Mouse (Mus musculus) CH12.LX (cell line): ENCODE measurements around the gene 2210017I01Rik. TPM values are rescaled to one million over a fixed set of nuclear protein-coding genes. Genes with fewer than 3 reads are reported as not detected.

ENCODE experiments used
- DNase-seq: peaks from one replicate; pipeline ENCODE4 v3.0.0-alpha.2; 2013; ENCODE audit errors: extremely low read depth
- H3K27ac ChIP-seq: 2 replicates; pipeline ENCODE4 v1.5.1; 2012; ENCODE audit warnings: low read depth, mild to moderate bottlenecking, control low read depth, moderate library complexity; ENCODE audit not compliant: insufficient read depth
- H3K27me3 ChIP-seq: replicated peaks from 2 replicates; pipeline ENCODE3; 2012; ENCODE audit warnings: inconsistent platforms
- H3K36me3 ChIP-seq, 2 experiments: replicated peaks in 1 of 2; 2 replicates each; pipeline versions ENCODE3 to v1.6.1; 2012; ENCODE audit warnings: inconsistent platforms in 1 of 2, low read length in 1 of 2, mild to moderate bottlenecking in 1 of 2, mixed read lengths in 1 of 2, moderate library complexity in 1 of 2; ENCODE audit not compliant: control insufficient read depth in 1 of 2, insufficient read depth in 1 of 2
- H3K4me1 ChIP-seq, 2 experiments: 2 replicates each; pipeline ENCODE4 v1.6.1; 2012; ENCODE audit warnings: inconsistent platforms in 1 of 2, moderate library complexity in 1 of 2; ENCODE audit not compliant: insufficient read depth in 2 of 2, control insufficient read depth in 1 of 2
- H3K4me2 ChIP-seq: 2 replicates; pipeline ENCODE4 v1.6.1; 2012; ENCODE audit warnings: low read depth, mild to moderate bottlenecking, control low read depth; ENCODE audit not compliant: poor library complexity, insufficient read depth, severe bottlenecking
- H3K4me3 ChIP-seq, 3 experiments: fragments of 150-350 bp in 1 of 3; sonication (generic) in 1 of 3; replicated peaks in 1 of 3; 2 replicates each; pipeline versions ENCODE3 to v1.5.1; 2011 to 2012; ENCODE audit warnings: low read depth in 2 of 3, low read length in 2 of 3, mild to moderate bottlenecking in 2 of 3, moderate library complexity in 2 of 3, control low read depth in 1 of 3, improper control_type of control experiment in 1 of 3, inconsistent platforms in 1 of 3, mixed read lengths in 1 of 3; ENCODE audit not compliant: poor library complexity in 1 of 3
- H3K79me2 ChIP-seq: replicated peaks from 2 replicates; pipeline ENCODE4 v1.6.1; 2012; ENCODE audit warnings: mild to moderate bottlenecking, moderate library complexity; ENCODE audit not compliant: control insufficient read depth, poor library complexity, insufficient read depth, severe bottlenecking; ENCODE audit errors: extremely low read depth
- H3K9ac ChIP-seq: 2 replicates; pipeline ENCODE4 v1.6.1; 2012; ENCODE audit warnings: low read depth, mild to moderate bottlenecking, control low read depth, moderate library complexity; ENCODE audit not compliant: insufficient read depth
- H3K9me3 ChIP-seq: replicated peaks from 2 replicates; pipeline ENCODE3; 2012; ENCODE audit warnings: low read length, inconsistent platforms, mixed read lengths
- CHD2 ChIP-seq: IDR thresholded peaks from 2 replicates; pipeline ENCODE4 v1.6.1; 2011; ENCODE audit warnings: low read length, improper control_type of control experiment
- CTCF ChIP-seq, 2 experiments: IDR thresholded peaks in 1 of 2; conservative IDR thresholded peaks in 1 of 2; 2 replicates each; pipeline ENCODE4 v1.5.1; 2011 to 2012; ENCODE audit warnings: low read depth in 2 of 2, low read length in 2 of 2, improper control_type of control experiment in 1 of 2, inconsistent platforms in 1 of 2, mild to moderate bottlenecking in 1 of 2, moderate library complexity in 1 of 2
- E2F4 ChIP-seq: IDR thresholded peaks from 2 replicates; pipeline ENCODE4 v1.6.1; 2011; ENCODE audit warnings: low read depth, low read length, improper control_type of control experiment; ENCODE audit not compliant: insufficient replicate concordance
- ELF1 ChIP-seq: IDR thresholded peaks from 2 replicates; pipeline ENCODE4 v1.6.1; 2014; ENCODE audit warnings: low read depth, mild to moderate bottlenecking, inconsistent platforms, low read length, improper control_type of control experiment
- EP300 ChIP-seq: IDR thresholded peaks from 2 replicates; pipeline ENCODE4 v1.6.1; 2011; ENCODE audit warnings: low read length, improper control_type of control experiment
- ETS1 ChIP-seq: conservative IDR thresholded peaks from 2 replicates; pipeline ENCODE4 v1.6.1; 2012; ENCODE audit warnings: low read depth, mild to moderate bottlenecking, inconsistent platforms, low read length, improper control_type of control experiment, moderate library complexity
- GABPA ChIP-seq: IDR thresholded peaks from 2 replicates; pipeline ENCODE4 v1.6.1; 2012; ENCODE audit warnings: low read depth, low read length, improper control_type of control experiment, inconsistent platforms; ENCODE audit not compliant: insufficient replicate concordance
- HCFC1 ChIP-seq: IDR thresholded peaks from 2 replicates; pipeline ENCODE4 v1.6.1; 2012; ENCODE audit warnings: low read depth, mild to moderate bottlenecking, inconsistent platforms, low read length, improper control_type of control experiment
- JUN ChIP-seq: IDR thresholded peaks from 2 replicates; pipeline ENCODE4 v1.6.1; 2011; ENCODE audit warnings: low read depth, mild to moderate bottlenecking, low read length, improper control_type of control experiment, moderate library complexity; ENCODE audit not compliant: insufficient read depth
- JUND ChIP-seq: conservative IDR thresholded peaks from 2 replicates; pipeline ENCODE4 v1.6.1; 2011; ENCODE audit warnings: low read depth, low read length, improper control_type of control experiment
- KAT2A ChIP-seq: IDR thresholded peaks from 2 replicates; pipeline ENCODE4 v1.6.1; 2012; ENCODE audit warnings: low read length, improper control_type of control experiment, inconsistent platforms; ENCODE audit not compliant: insufficient replicate concordance
- MAX ChIP-seq: IDR thresholded peaks from 2 replicates; pipeline ENCODE4 v1.6.1; 2011; ENCODE audit warnings: low read length, improper control_type of control experiment
- MEF2A ChIP-seq: IDR thresholded peaks from 2 replicates; pipeline ENCODE4 v1.6.1; 2014; ENCODE audit warnings: low read depth, mild to moderate bottlenecking, inconsistent platforms, low read length, improper control_type of control experiment, borderline replicate concordance
- MXI1 ChIP-seq: IDR thresholded peaks from 2 replicates; pipeline ENCODE4 v1.6.1; 2011; ENCODE audit warnings: mild to moderate bottlenecking, low read depth, low read length, improper control_type of control experiment
- NELFE ChIP-seq: IDR thresholded peaks from 2 replicates; pipeline ENCODE4 v1.6.1; 2011; ENCODE audit warnings: low read depth, low read length, improper control_type of control experiment
- NRF1 ChIP-seq: IDR thresholded peaks from 2 replicates; pipeline ENCODE4 v1.6.1; 2014; ENCODE audit warnings: low read depth, mild to moderate bottlenecking, inconsistent platforms, low read length, improper control_type of control experiment, moderate library complexity
- POLR2A ChIP-seq: IDR thresholded peaks from 2 replicates; pipeline ENCODE4 v1.6.1; 2011; ENCODE audit warnings: low read depth, mild to moderate bottlenecking, improper control_type of control experiment, low read length
- POLR2AphosphoS2 ChIP-seq: IDR thresholded peaks from 2 replicates; pipeline ENCODE4 v1.6.1; 2011; ENCODE audit warnings: low read depth, low read length, improper control_type of control experiment
- RCOR1 ChIP-seq: conservative IDR thresholded peaks from 2 replicates; pipeline ENCODE4 v1.6.1; 2012; ENCODE audit warnings: low read depth, mild to moderate bottlenecking, inconsistent platforms, low read length, improper control_type of control experiment
- SIN3A ChIP-seq: IDR thresholded peaks from 2 replicates; pipeline ENCODE4 v1.6.1; 2012; ENCODE audit warnings: low read length, improper control_type of control experiment, inconsistent platforms
- TBP ChIP-seq: conservative IDR thresholded peaks from 2 replicates; pipeline ENCODE4 v1.6.1; 2011; ENCODE audit warnings: low read depth, low read length, improper control_type of control experiment
- TCF12 ChIP-seq: IDR thresholded peaks from 2 replicates; pipeline ENCODE4 v1.6.1; 2014; ENCODE audit warnings: low read depth, mild to moderate bottlenecking, inconsistent platforms, low read length, improper control_type of control experiment
- ZC3H11A ChIP-seq: IDR thresholded peaks from 2 replicates; pipeline ENCODE4 v1.6.1; 2012; ENCODE audit warnings: low read depth, mild to moderate bottlenecking, inconsistent platforms, low read length, improper control_type of control experiment
- ZKSCAN1 ChIP-seq: IDR thresholded peaks from 2 replicates; pipeline ENCODE4 v1.6.1; 2012; ENCODE audit warnings: low read depth, inconsistent platforms, low read length, improper control_type of control experiment, borderline replicate concordance
- ZMIZ1 ChIP-seq: IDR thresholded peaks from 2 replicates; pipeline ENCODE4 v1.6.1; 2012; ENCODE audit warnings: low read depth, mild to moderate bottlenecking, inconsistent platforms, low read length, improper control_type of control experiment
- ZNF384 ChIP-seq: IDR thresholded peaks from 2 replicates; pipeline ENCODE4 v1.6.1; 2012; ENCODE audit warnings: low read depth, low read length, improper control_type of control experiment, inconsistent platforms
- dilution Hi-C: fragments of 300-500 bp; cut with MboI; formaldehyde crosslinking; loops from 2 replicates; pipeline ENCODE4 v1.14.3; 2020; ENCODE audit warnings: low sequenced_read_pairs; ENCODE audit not compliant: extremely low pct_unique_long_range_greater_than_20kb, extremely low pct_ligation_motif_present
- in situ Hi-C: fragments of 300-500 bp; cut with MboI; formaldehyde crosslinking; loops from 3 replicates; pipeline ENCODE4 v1.14.3; 2019; ENCODE audit warnings: low sequenced_read_pairs, low pct_ligation_motif_present, low pct_unique_long_range_greater_than_20kb, mixed read lengths
- polyA plus RNA-seq: library from polyadenylated mRNA; unstranded; fragments of >175 nt; gene quantifications from 2 replicates; pipeline ENCODE4 v1.2.1, GENCODE M21; 2012; ENCODE audit warnings: low read depth; ENCODE audit not compliant: insufficient read length
- total RNA-seq, 2 experiments: library from RNA; depleted of rRNA; stranded (reverse); fragments of 300-350 nt in 1 of 2; fragments of >200 nt in 1 of 2; gene quantifications; 2 replicates each; pipeline ENCODE4 v1.2.3; 2012 to 2014

2210017I01Rik gene
- total and polyA plus RNA-seq, 3 experiments: not detected

GRCm38 (mm10) chr3:92578652-92579413, 28.5 kb downstream of the 2210017I01Rik start:
- in situ Hi-C loops (no loop called here), dilution Hi-C loops (no loop called here)
- DNase-seq: no peak
- Histone ChIP-seq H3K4me1 (peaks cover 0 to 4% of the 10 kb centered on the region in 2 experiments; a peak in 1 of 4 replicates), H3K9ac (no peak overlapping the region), H3K4me2 (no peak overlapping the region), H3K27ac (no peak overlapping the region), H3K27me3 (no peaks in the 10 kb centered on the region), H3K4me3 (no peak overlapping the region), H3K9me3 (no peaks in the 10 kb centered on the region), H3K36me3 (no peaks in the 10 kb centered on the region), H3K79me2 (no peaks in the 10 kb centered on the region)
- TF ChIP-seq POLR2AphosphoS2 (no peak), GABPA (no peak), NELFE (no peak), ELF1 (no peak), JUN (no peak), NRF1 (no peak), ETS1 (no peak), ZNF384 (no peak), CTCF (conservative IDR thresholded peaks at IDR 0.05 in 1 of 2, IDR thresholded peaks at IDR 0.05 in 1 of 2; ENCODE audit: low read depth in 2 of 2, low read length in 2 of 2) (no peak), SIN3A (no peak), EP300 (no peak), ZC3H11A (no peak), TCF12 (no peak), E2F4 (no peak), ZKSCAN1 (no peak), KAT2A (no peak), CHD2 (no peak), MXI1 (no peak), MAX (no peak), JUND (no peak)

GRCm38 (mm10) chr3:92573449-92574041, 33.7 kb downstream of the 2210017I01Rik start, which contains the start of gene Ivl:
Ivl (minus strand) TSS chr3:92573735.
- H3K4me3 ChIP-seq: no peak within 1 kb of the TSS
- DNase-seq: peak; percentile 31
- peaks cover 0 to 10% of the 10 kb centered on the region in 2 experiments; a peak in 2 of 4 replicates for H3K4me1 ChIP-seq
- TF ChIP-seq ZMIZ1 (no peak), MAX (no peak), MXI1 (no peak), RCOR1 (no peak), HCFC1 (no peak), ELF1 (no peak), NELFE (no peak), MEF2A (no peak), TBP (no peak), POLR2A (no peak), CHD2 (no peak), E2F4 (no peak), KAT2A (no peak)
- dilution Hi-C loops (no loop called here), in situ Hi-C loops (no loop called here)
- no peaks in the 10 kb centered on the region for H3K36me3 ChIP-seq
- H3K27ac ChIP-seq: no peak within 1 kb of the TSS
- H3K9me3 ChIP-seq: no peaks in the 10 kb centered on the region
- no peaks in the 10 kb centered on the region for H3K79me2 ChIP-seq
- H3K9ac ChIP-seq: no peak within 1 kb of the TSS
- H3K4me2 ChIP-seq: no peak within 1 kb of the TSS
- H3K27me3 ChIP-seq: no peaks in the 10 kb centered on the region
